Mouse (Mus musculus) C3H10T1/2 (cell line): Measurements from ENCODE around the gene Slc38a8. TPM values are rescaled to one million over a fixed set of nuclear protein-coding genes. Genes with fewer than 3 reads are reported as not detected.

Experiments used
- polyA plus RNA-seq, 2 experiments: library from polyadenylated mRNA; unstranded; fragments of >200 nt; fragmentation: generic; extraction: Trizol; gene quantifications; one replicate each; pipeline ENCODE4 v1.2.1; 2012; ENCODE audit warnings: missing spikeins in 2 of 2

Slc38a8 gene
- polyA plus RNA-seq = under 1 TPM in 1 of 2 experiments, not detected in 1; 0.07 TPM

DNA sequence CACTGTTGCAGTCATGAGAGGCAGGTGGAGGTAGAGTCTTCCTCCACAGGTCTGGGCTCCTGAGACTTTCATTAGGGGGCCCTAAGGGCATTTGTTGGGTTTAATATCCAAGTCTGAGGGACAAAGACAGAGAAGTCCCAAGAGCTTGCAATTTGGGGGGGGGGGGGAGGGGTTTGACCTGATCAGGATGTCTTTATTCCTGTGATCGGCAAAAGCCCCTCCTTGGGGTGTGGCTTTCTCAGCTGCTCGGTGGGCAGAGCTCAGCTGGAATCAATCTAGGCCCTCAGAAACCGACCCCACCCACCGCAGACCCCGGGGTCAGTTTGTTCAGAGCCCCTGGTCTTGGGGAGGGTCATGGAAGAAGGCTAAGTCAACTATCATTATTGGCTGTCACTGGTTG lies at the start of gene Slc38a8:
Gene Slc38a8 (minus strand): TSS at position 101 of the 400 bp plus-strand sequence.

DNA sequence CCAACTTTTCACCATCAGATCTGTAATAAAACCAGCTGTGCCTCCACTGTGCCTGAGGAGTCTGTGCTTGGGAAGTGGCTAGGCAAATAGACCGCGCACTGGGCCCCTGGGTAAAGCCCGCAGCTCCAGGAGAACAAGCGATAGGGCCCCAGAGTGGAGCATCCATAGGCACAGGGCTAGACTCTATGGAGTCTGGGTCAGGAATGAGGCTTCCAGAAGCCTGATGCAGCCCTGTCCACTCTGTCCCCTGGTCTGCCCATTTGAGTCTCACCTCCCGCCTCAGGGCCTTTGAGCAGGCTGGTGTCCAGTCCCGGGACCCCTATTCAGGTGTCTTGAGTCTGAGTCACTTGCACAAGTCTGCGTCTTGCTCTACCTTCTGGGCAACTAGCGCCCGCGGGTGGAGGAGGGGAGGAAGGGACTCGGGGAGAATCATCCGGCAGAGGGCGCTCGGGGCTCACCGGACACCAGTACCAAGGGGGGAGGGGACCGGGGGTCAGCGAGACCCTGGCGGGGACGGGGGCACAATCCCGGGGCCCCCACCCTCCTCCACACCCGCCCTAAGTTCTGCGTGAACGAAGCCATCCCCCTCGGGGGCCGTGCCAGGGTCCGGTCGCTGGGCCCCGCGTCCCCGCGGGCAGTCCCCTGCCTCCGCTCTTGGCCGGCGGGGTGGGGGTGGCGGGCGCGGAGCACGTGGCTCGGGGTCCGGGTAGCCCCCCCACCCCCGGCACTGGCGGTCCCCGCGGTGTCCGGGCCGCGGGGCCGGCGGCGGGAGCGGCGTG lies 55.1 kb downstream of the Slc38a8 start, which contains the start of gene Necab2:
Gene Necab2 (plus strand): TSS at position 509 of the 779 bp plus-strand sequence.

GRCm38 (mm10) chr8:119433582-119434174 lies 67.8 kb downstream of the Slc38a8 start, which contains the start of gene Osgin1:
Osgin1 (plus strand) TSS chr8:119434124.

Other genes with a start within 250 kb of the Slc38a8 start
- gene Hsbp1, start 157.2 kb downstream of the Slc38a8 start, polyA plus RNA-seq = 100 to 1,000 TPM in 1 of 2 experiments, 10 to 100 TPM in 1; 80.9 to 274 TPM
- gene Mlycd, start 106.8 kb downstream of the Slc38a8 start, polyA plus RNA-seq = 10 to 100 TPM in 1 of 2 experiments, 1 to 10 TPM in 1; 4.3 to 16.0 TPM
- 10 to 100 TPM in 1 of 2 experiments, 1 to 10 TPM in 1; 6.6 to 26.9 TPM for gene Osgin1, start 67.6 kb downstream of the Slc38a8 start, polyA plus RNA-seq
- under 1 TPM; 0.02 to 0.05 TPM for gene Necab2, start 55.0 kb downstream of the Slc38a8 start, polyA plus RNA-seq
- 100 to 1,000 TPM in 1 of 2 experiments, 10 to 100 TPM in 1; 18.3 to 106 TPM for gene Mbtps1, start 57.0 kb upstream of the Slc38a8 start, polyA plus RNA-seq
- gene Hsdl1, start 73.5 kb upstream of the Slc38a8 start, polyA plus RNA-seq = 10 to 100 TPM in 1 of 2 experiments, 1 to 10 TPM in 1; 5.9 to 13.4 TPM
- under 1 TPM; 0.02 to 0.11 TPM for gene Dnaaf1, start 73.5 kb upstream of the Slc38a8 start, polyA plus RNA-seq
- gene Taf1c, start 103.5 kb upstream of the Slc38a8 start, polyA plus RNA-seq = 1 to 10 TPM; 4.8 to 9.1 TPM
- gene Adad2, start 111.0 kb upstream of the Slc38a8 start, polyA plus RNA-seq = not detected
- gene Kcng4, start 134.0 kb upstream of the Slc38a8 start, polyA plus RNA-seq = not detected
- under 1 TPM; 0.02 to 0.04 TPM for gene Wfdc1, start 164.7 kb upstream of the Slc38a8 start, polyA plus RNA-seq
- gene Atp2c2, start 198.3 kb upstream of the Slc38a8 start, polyA plus RNA-seq = under 1 TPM; 0.02 to 0.25 TPM